Mouse (Mus musculus) myocyte (in vitro differentiated cells): ENCODE data around the gene Bscl2.

Source experiments
- E2F4 ChIP-seq: IDR thresholded peaks from one replicate; pipeline ENCODE4 v1.6.1; 2011; ENCODE audit warnings: mild to moderate bottlenecking, control low read depth, moderate library complexity; ENCODE audit not compliant: insufficient read depth
- MAX ChIP-seq: IDR thresholded peaks from one replicate; pipeline ENCODE4 v1.6.1; 2011; ENCODE audit warnings: low read depth, mild to moderate bottlenecking, control low read depth
- MYOD1 ChIP-seq, 3 experiments: IDR thresholded peaks; one replicate each; pipeline ENCODE4 v1.6.1; 2011; ENCODE audit warnings: control low read depth in 2 of 3, low read depth in 2 of 3, mild to moderate bottlenecking in 2 of 3, moderate library complexity in 1 of 3; ENCODE audit not compliant: insufficient read length in 2 of 3, control insufficient read depth in 1 of 3
- POLR2A ChIP-seq: IDR thresholded peaks from one replicate; pipeline ENCODE4 v1.6.1; 2011; ENCODE audit warnings: low read depth, mild to moderate bottlenecking, control low read depth, moderate library complexity; ENCODE audit not compliant: insufficient read length

DNA sequence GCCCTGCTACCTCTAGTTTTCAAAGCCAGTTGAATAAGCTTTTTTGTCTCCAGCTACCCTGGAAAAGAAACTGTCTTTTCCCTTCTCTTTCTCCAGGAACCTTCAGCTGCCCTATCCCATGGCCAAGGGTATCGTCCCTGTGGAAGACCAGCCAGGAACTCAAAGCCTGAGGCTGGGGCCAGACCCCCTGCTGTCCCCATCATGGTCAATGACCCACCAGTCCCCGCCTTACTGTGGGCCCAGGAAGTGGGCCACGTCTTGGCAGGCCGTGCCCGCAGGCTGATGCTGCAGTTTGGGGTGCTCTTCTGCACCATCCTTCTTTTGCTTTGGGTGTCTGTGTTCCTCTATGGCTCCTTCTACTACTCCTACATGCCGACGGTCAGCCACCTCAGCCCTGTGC is 3.7 kb downstream of the Bscl2 start:
- TF ChIP-seq MAX (no peak), POLR2A (no peak), MYOD1 (IDR thresholded peaks at IDR 0.05; ENCODE audit: control insufficient read depth in 1 of 3, insufficient read length in 2 of 3, low read depth in 2 of 3) (no peak), E2F4 (no peak)
